Mouse (Mus musculus) layer of hippocampus, postnatal 10 days (tissue): ENCODE results near the gene Prrxl1. TPM values are rescaled to one million over a fixed set of nuclear protein-coding genes. Genes with fewer than 3 reads are reported as not detected.
A peak's percentile ranks its signal among the peaks of the same experiment; 100 is the strongest.

Experiments used
- DNase-seq, 2 experiments: peaks; one replicate each; pipeline ENCODE4 v3.0.0; 2021; ENCODE audit warnings: low spot score in 2 of 2
- long read RNA-seq: library from polyadenylated mRNA; stranded (forward); transcript quantifications from one replicate; pipeline ENCODE4 v2.0.0, GENCODE M21; 2023
- total RNA-seq, 2 experiments: library from RNA; stranded (reverse); gene quantifications; 2 replicates each; pipeline ENCODE4 v1.2.3; 2021

Prrxl1 gene
- not detected for total RNA-seq
- long read RNA-seq = 0 reads

GRCm38 (mm10) chr14:32599290-32600041 lies at the start of gene Prrxl1:
TSS of gene Prrxl1 (plus strand) at chr14:32599407.
- no peak for DNase-seq

GRCm38 (mm10) chr14:32551854-32552253 lies 47.4 kb upstream of the Prrxl1 start:
- DNase-seq = no peak

GRCm38 (mm10) chr14:32553198-32553903 lies 45.9 kb upstream of the Prrxl1 start:
- DNase-seq = no peak

- DNase-seq = no peak
Observed at GRCm38 (mm10) chr14:32554860-32555526, 44.2 kb upstream of the Prrxl1 start.

GRCm38 (mm10) chr14:32561428-32561827 lies 37.8 kb upstream of the Prrxl1 start:
- DNase-seq = no peak

GRCm38 (mm10) chr14:32563661-32564060 lies 35.5 kb upstream of the Prrxl1 start:
- DNase-seq = no peak

GRCm38 (mm10) chr14:32572519-32572918 lies 26.7 kb upstream of the Prrxl1 start:
- no peak for DNase-seq

GRCm38 (mm10) chr14:32578420-32578819 lies 20.8 kb upstream of the Prrxl1 start:
- no peak for DNase-seq

GRCm38 (mm10) chr14:32583696-32584095 lies 15.5 kb upstream of the Prrxl1 start:
- DNase-seq = no peak

GRCm38 (mm10) chr14:32587013-32587784 lies 12.0 kb upstream of the Prrxl1 start:
- DNase-seq = peak; percentile 92

GRCm38 (mm10) chr14:32590377-32590776 lies 8.8 kb upstream of the Prrxl1 start:
- DNase-seq = no peak

- peak; percentile 58 to 73 for DNase-seq
Observed at GRCm38 (mm10) chr14:32597232-32598231, 1.7 kb upstream of the Prrxl1 start.

GRCm38 (mm10) chr14:32598437-32599219 lies 579 bp upstream of the Prrxl1 start:
- DNase-seq = no peak

- DNase-seq = no peak
Observed at GRCm38 (mm10) chr14:32600110-32600509, 903 bp downstream of the Prrxl1 start.

GRCm38 (mm10) chr14:32605508-32605907 lies 6.3 kb downstream of the Prrxl1 start:
- DNase-seq = no peak

GRCm38 (mm10) chr14:32606316-32606715 lies 7.1 kb downstream of the Prrxl1 start:
- DNase-seq = no peak

GRCm38 (mm10) chr14:32609392-32609791 lies 10.2 kb downstream of the Prrxl1 start:
- DNase-seq = peak; percentile 65 to 68

- no peak for DNase-seq
Observed at GRCm38 (mm10) chr14:32617253-32617652, 18.0 kb downstream of the Prrxl1 start.

GRCm38 (mm10) chr14:32624245-32624644 lies 25.0 kb downstream of the Prrxl1 start:
- no peak for DNase-seq
